Mouse (Mus musculus): ENCODE results near the gene D130052B06Rik. TPM values are rescaled to one million over a fixed set of nuclear protein-coding genes. Genes with fewer than 3 reads are reported as not detected.

The D130052B06Rik gene
- total RNA-seq (2021) = not detected
- long read RNA-seq, experiment 1 = 0 reads
- long read RNA-seq, experiment 2 = 0 reads

DNA sequence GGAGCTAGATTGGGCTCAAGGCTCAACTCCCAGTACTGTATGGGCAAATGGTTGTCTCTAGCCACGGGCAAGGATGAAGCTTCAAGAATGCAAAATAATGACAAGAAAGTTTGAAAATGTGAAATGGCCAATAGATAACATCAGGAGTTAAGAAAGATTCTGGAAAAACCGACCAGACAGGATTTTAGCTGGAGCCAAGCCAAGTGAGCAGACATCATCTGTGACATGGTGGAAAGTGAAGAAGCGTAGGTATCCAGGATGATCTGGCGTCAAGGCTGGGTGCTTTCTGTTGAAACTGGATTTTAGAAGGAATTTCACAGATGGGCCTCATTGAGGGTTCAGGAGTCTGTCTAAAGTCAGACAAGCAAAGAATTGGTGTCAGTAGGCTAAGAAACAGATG lies at the start of gene D130052B06Rik:
TSS of gene D130052B06Rik (plus strand) at position 317 of the 400 bp plus-strand sequence.
- no peak for DNase-seq (ENCODE audit: extremely low spot score in 1 of 2, low spot score in 2 of 2)
- H3K27ac ChIP-seq = no peak within 1 kb of the TSS
- TF ChIP-seq CTCF (IDR thresholded peaks at IDR 0.05) = no peak
- no peak within 1 kb of the TSS for H3K4me3 ChIP-seq
- intact Hi-C loops (cut with DNase I) = no loop called here

DNA sequence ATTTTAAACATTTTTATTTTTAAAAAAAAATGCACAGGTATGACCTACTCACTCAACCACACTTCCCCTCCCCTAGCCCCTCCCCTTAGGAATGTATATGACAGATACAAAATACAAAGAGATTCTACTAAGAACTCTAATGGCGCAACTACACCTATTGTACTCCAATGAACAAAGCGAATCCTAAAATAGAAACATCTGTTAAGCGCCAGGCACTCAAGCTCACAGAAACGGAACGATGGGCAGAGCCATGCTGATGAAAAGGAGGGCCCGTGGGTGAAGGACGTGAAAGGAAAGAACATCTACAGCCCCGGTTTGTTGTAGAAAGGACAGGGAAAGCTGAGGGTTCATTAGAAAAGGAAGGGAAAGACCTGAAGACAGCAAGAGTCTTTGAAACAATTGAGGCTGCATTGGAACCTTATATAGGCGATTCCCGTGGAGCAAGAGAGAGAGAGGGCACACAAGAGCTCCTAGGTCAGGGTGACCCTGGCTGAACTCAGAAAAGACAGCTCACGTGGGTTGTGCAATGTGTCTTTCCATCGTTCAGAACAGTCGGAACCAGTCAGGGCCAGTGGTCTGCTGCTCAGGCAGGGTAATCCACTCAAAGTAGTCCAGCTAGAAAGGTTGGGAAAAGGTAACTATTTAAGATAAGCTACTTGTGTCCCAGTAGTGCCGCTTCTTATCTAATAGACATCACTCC lies 48.1 kb upstream of the D130052B06Rik start:
- intact Hi-C loops (cut with DNase I) = no loop called here

DNA sequence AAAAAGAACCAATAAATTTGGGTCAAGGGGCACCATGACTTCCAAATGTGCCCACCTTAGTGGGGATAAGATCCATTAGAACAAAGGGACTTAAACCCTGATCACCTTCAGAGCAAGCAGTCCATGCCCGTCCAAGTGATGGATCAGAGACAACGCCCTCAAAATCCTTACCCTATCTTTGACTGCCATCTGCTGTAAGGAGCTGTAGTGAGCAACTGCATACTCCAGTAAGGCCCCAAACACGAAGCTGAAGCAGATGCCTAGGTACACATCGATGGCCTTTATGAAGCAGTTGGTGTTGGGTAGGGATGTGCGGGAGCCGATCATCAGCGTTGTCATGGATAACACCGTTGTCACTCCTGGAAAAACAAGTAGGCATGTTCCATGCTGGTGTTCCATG lies 45.0 kb upstream of the D130052B06Rik start:
- no peak overlapping the region for H3K27ac ChIP-seq
- TF ChIP-seq CTCF (IDR thresholded peaks at IDR 0.05) = peak; percentile 56
- DNase-seq (ENCODE audit: extremely low spot score in 1 of 2, low spot score in 2 of 2) = no peak
- no peak overlapping the region for H3K4me3 ChIP-seq
- intact Hi-C loops (cut with DNase I) = loop anchor here (1.0 kb wide), 1 partner anchor 378 kb away; no protein-coding TSS in a partner anchor

More for the DNA sequence above, 48.1 kb upstream of the D130052B06Rik start:
- no peak for TF ChIP-seq CTCF (IDR thresholded peaks at IDR 0.05)
- no peak for DNase-seq (ENCODE audit: extremely low spot score in 1 of 2, low spot score in 2 of 2)
- H3K27ac ChIP-seq = no peak overlapping the region
- H3K4me3 ChIP-seq = no peak overlapping the region

DNA sequence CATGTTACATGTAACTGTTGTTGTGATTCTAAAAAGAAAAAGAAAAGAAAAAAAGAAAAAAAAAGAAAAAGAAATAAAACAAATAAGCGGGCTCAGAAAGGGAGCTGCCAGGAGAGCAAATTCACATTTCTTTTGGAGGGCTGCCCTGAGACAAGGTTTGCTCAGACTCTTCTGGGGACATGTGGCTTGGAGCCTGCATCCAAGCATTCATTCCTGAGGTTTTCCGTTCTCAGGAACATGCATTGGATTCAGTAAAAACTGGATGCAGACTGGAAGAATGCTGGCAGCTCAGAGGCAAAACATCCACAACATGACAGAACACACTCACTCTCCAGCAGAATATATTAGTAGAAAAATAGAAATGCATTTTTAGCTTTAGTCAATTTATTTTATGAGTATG lies 35.2 kb upstream of the D130052B06Rik start:
- intact Hi-C loops (cut with DNase I) = no loop called here
- TF ChIP-seq CTCF (IDR thresholded peaks at IDR 0.05) = no peak
- no peak overlapping the region for H3K27ac ChIP-seq
- DNase-seq (ENCODE audit: extremely low spot score in 1 of 2, low spot score in 2 of 2) = no peak
- no peak overlapping the region for H3K4me3 ChIP-seq

DNA sequence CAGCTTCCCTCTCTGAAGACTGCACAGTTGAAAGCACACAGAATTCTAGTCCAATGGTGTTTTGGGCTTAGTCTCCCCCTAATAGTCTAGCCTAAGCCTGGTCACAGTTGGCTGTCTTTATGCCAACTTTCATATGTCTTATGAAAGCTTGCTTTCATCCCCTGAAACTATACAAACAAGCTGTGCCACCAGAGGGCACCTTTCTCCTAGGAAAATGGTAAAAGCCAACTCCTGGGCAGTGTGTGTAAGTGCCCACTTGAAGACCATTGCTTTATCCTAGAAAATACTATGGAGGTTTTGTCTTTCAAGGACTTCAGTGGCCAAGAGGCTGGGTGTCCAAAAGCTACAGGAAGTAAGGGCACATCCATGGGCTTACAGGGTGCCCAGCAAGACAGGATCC lies 28.7 kb upstream of the D130052B06Rik start:
- no peak overlapping the region for H3K4me3 ChIP-seq
- peak; percentile 13 to 37 for DNase-seq (ENCODE audit: extremely low spot score in 1 of 2, low spot score in 2 of 2)
- intact Hi-C loops (cut with DNase I) = loop anchor here (1.0 to 10.0 kb wide), 3 partner anchors 44 to 344 kb away; no protein-coding TSS in a partner anchor
- H3K27ac ChIP-seq = no peak overlapping the region
- TF ChIP-seq CTCF (IDR thresholded peaks at IDR 0.05) = peak; percentile 59

DNA sequence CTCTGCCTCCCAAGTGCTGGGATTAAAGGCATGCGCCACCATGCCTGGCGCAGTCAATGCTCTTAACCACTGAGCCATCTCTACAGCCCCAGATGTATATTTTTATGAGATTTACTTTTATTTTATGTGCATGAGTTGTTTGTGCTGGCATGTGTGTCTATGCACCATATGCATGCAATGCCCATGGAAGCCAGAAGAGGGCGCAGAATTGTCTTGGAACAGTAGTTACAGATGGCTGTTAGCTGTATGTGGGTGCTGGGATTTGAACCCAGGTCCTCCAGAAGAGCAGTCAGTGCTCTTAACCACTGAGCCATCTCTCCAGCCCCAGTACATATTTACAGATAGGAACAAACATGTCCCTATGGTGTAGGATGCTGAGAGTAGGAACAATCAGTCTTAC lies 24.2 kb upstream of the D130052B06Rik start:
- Histone ChIP-seq H3K27ac (no peak overlapping the region), H3K4me3 (no peak overlapping the region)
- no peak for DNase-seq (ENCODE audit: extremely low spot score in 1 of 2, low spot score in 2 of 2)
- intact Hi-C loops (cut with DNase I) = loop anchor here (10.0 kb wide), 1 partner anchor 340 kb away; no protein-coding TSS in a partner anchor
- TF ChIP-seq CTCF (IDR thresholded peaks at IDR 0.05) = peak; percentile 10

DNA sequence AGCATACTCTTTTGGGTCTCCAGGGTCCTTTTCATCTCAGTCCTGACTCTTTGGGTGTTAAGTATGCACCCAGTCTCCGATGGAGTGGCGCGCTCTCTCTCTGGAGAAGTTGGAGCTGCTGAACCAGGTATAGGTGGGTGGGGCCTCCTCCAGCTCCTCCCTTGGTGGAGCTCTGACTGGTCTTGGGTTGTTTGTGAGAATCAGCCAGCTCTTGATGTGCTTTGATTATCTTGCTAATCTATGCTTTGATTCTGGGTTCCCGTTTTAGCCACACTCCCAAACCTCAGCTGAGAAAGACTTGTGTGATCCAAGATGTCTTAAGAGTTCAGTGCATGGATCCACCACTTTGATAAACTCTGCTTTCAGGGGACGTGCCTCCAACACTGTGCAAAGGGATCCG lies 20.2 kb upstream of the D130052B06Rik start, which contains the start of gene Gabrp:
TSS of gene Gabrp (minus strand) at position 101 of the 400 bp plus-strand sequence.
- intact Hi-C loops (cut with DNase I) = loop anchor here (10.0 kb wide), 1 partner anchor 336 kb away; no protein-coding TSS in a partner anchor
- Histone ChIP-seq H3K27ac (no peak within 1 kb of the TSS), H3K4me3 (no peak within 1 kb of the TSS)
- no peak for TF ChIP-seq CTCF (IDR thresholded peaks at IDR 0.05)
- no peak for DNase-seq (ENCODE audit: extremely low spot score in 1 of 2, low spot score in 2 of 2)

DNA sequence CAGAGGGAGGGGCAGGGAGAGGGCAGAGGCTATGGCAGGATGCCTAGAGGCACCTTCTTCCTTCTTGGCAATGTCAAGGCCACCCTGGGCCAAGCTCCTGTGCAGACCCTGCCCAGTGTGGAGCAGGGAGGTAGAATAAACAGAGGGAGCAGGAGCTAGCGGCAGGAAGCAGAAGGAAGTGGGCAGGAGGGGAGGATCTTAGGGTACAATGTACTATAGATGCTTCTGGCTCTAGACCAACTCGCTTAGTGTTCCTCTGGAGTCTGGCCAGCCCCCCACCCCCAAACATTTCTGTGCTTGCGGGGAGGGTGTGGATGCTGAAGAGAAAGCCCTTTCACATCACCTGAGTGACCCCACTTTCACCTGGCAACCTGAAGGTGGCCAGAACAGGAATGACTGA lies 19.5 kb upstream of the D130052B06Rik start:
- intact Hi-C loops (cut with DNase I) = loop anchor here (10.0 kb wide), 1 partner anchor 335 kb away; no protein-coding TSS in a partner anchor
- Histone ChIP-seq H3K4me3 (no peak overlapping the region), H3K27ac (no peak overlapping the region)
- DNase-seq (ENCODE audit: extremely low spot score in 1 of 2, low spot score in 2 of 2) = no peak
- no peak for TF ChIP-seq CTCF (IDR thresholded peaks at IDR 0.05)

DNA sequence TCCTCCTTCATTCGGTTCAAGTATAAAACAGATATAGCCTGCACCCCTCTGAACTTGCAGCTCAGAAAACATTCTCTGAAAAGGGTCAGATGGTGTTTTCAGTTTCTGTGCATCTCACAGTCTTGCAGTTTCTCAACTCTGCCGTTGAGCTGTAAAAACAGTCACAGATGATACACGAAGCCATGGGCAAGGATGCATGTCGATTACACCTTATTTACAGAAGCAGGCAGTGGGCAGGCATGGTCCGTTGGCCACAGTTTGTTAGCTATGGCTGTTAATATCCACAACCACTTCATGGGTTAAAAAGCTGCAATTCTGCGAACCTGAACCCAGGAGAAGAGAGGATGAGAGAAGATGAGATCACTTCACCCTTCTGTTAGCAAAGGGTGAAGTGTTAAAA lies 12.5 kb upstream of the D130052B06Rik start:
- intact Hi-C loops (cut with DNase I) = no loop called here
- DNase-seq (ENCODE audit: extremely low spot score in 1 of 2, low spot score in 2 of 2) = no peak
- Histone ChIP-seq H3K4me3 (no peak overlapping the region), H3K27ac (no peak overlapping the region)
- TF ChIP-seq CTCF (IDR thresholded peaks at IDR 0.05) = no peak

DNA sequence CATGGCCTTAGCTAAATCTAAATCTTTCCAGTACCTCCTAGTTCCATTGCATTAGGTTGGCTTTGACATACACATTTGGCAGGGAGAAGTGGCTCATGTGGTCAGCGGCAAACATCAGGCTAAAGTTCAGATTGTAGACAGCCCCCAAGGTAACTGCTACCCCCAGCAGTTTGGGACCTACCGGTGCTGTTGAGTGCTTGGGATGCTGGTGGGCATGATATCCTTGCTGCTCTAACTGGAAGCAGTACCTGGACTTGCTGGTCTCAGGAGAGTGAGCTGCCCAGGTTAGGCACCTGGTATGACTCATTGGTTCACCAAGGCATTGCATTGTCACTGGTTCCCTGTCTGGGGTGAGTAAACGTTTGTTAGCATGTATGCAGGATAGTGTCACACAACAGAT lies 8.3 kb upstream of the D130052B06Rik start:
- no peak for DNase-seq (ENCODE audit: extremely low spot score in 1 of 2, low spot score in 2 of 2)
- Histone ChIP-seq H3K4me3 (no peak overlapping the region), H3K27ac (no peak overlapping the region)
- intact Hi-C loops (cut with DNase I) = no loop called here
- TF ChIP-seq CTCF (IDR thresholded peaks at IDR 0.05) = no peak

DNA sequence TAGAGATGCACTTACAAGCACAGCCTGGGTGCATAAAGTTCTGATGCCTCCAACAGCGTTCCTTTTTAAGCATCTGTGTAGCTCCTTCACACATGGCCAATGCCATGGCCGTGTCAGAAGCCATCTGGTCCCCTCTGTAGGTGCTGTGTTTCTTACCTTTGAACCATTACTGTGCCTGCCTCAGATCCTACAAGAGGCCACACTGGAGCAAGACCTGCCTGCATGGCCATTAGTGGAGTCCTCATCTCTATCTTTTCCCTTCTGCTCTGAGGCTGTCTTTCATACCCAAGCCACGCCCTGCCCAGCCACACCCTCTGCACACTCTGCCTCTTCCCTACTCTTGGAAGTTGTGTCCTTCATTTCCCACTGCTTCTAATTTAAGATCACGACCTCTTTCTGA lies 6.3 kb upstream of the D130052B06Rik start:
- TF ChIP-seq CTCF (IDR thresholded peaks at IDR 0.05) = no peak
- intact Hi-C loops (cut with DNase I) = no loop called here
- Histone ChIP-seq H3K27ac (no peak overlapping the region), H3K4me3 (no peak overlapping the region)
- DNase-seq (ENCODE audit: extremely low spot score in 1 of 2, low spot score in 2 of 2) = no peak

DNA sequence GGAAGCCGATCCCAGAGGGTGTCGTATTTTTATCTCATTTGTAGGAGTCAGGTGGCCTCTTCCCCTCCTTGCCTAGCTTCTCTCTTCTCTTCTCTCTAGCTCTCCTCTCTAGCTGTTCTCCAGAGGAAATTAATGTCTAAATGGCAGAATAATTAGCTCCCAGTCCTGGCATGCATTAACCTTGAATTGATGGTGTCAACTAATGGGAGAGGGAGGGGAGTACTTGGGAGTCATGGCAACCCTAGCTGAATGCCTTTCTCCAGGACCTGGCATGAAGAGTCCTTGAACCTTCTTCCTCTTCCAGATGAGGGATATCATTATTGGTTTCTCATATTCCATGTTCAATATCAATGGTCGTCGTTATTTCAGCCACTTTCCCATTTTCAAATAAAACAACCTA lies 2.4 kb upstream of the D130052B06Rik start:
- H3K4me3 ChIP-seq = no peak overlapping the region
- no peak overlapping the region for H3K27ac ChIP-seq
- no peak for TF ChIP-seq CTCF (IDR thresholded peaks at IDR 0.05)
- no peak for DNase-seq (ENCODE audit: extremely low spot score in 1 of 2, low spot score in 2 of 2)
- intact Hi-C loops (cut with DNase I) = no loop called here

DNA sequence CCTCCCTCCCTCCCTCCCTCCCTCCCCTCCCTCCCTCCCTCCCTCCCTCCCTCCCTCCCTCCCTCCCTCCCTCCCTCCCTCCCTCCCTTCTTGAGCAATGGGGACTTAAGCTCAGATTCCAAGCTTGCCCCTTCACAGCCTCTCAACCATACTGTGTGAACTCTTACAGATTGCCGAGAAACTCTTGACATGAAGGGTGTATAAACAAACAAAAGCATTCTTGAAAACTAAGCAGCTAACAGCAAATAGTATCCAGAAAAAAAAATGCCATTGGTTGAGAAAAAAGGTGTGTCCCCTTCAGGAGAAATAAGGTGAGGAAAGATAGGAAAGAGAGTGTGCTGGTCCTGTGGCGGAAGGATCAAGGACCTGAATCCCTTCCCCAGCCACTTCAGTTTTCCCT lies 4.1 kb downstream of the D130052B06Rik start:
- intact Hi-C loops (cut with DNase I) = no loop called here
- Histone ChIP-seq H3K27ac (no peak overlapping the region), H3K4me3 (no peak overlapping the region)
- no peak for TF ChIP-seq CTCF (IDR thresholded peaks at IDR 0.05)
- no peak for DNase-seq (ENCODE audit: extremely low spot score in 1 of 2, low spot score in 2 of 2)

All from left cerebral cortex, adult 2 months (tissue).